Mouse (Mus musculus) layer of hippocampus, adult 18-20 months (tissue): ENCODE measurements around the gene Tmem253. TPM values are rescaled to one million over a fixed set of nuclear protein-coding genes. Genes with fewer than 3 reads are reported as not detected.
"Not testable (repeated sequence)": the region's sequence is repeated elsewhere in the genome, so short reads cannot be mapped to it uniquely, and the experiment has no call there.

ENCODE experiments used
- DNase-seq, 2 experiments: peaks; one replicate each; pipeline ENCODE4 v3.0.0; 2022; ENCODE audit warnings: low spot score in 2 of 2
- total RNA-seq, 2 experiments: library from RNA; stranded (reverse); gene quantifications; 2 replicates each; pipeline ENCODE4 v1.2.3; 2021

The Tmem253 gene
- total RNA-seq, 2 experiments from 2014 or later = 0.63 to 0.92 TPM

GRCm38 (mm10) chr14:52021138-52021529 lies 5.7 kb downstream of the Tmem253 start:
- DNase-seq = no peak

GRCm38 (mm10) chr14:52021568-52022212 lies 6.2 kb downstream of the Tmem253 start:
- DNase-seq = no peak

GRCm38 (mm10) chr14:52022244-52022708 lies 6.8 kb downstream of the Tmem253 start:
- DNase-seq = no peak

- DNase-seq = peak; percentile 56 to 89
These were observed 7.4 kb downstream of the Tmem253 start for GRCm38 (mm10) chr14:52022709-52023459.

- no peak for DNase-seq
These were observed 8.7 kb downstream of the Tmem253 start for GRCm38 (mm10) chr14:52024133-52024532.

- no peak for DNase-seq
These were observed 10.9 kb downstream of the Tmem253 start for GRCm38 (mm10) chr14:52026342-52026741.

GRCm38 (mm10) chr14:52035926-52036325 lies 20.5 kb downstream of the Tmem253 start:
- DNase-seq = no peak

GRCm38 (mm10) chr14:52039332-52039731 lies 23.9 kb downstream of the Tmem253 start:
- DNase-seq = no peak

- not testable (repeated sequence) for DNase-seq
These were observed 26.9 kb downstream of the Tmem253 start, which contains the start of gene Olfr221 for GRCm38 (mm10) chr14:52042359-52042758. Gene Olfr221 (minus strand): TSS chr14:52042459.

GRCm38 (mm10) chr14:52043446-52043845 lies 28.0 kb downstream of the Tmem253 start:
- no peak for DNase-seq

- peak in 1 of 2 experiments; percentile 36 for DNase-seq
These were observed 29.6 kb downstream of the Tmem253 start for GRCm38 (mm10) chr14:52044901-52045678.

- no peak for DNase-seq
These were observed 30.6 kb downstream of the Tmem253 start for GRCm38 (mm10) chr14:52045966-52046565.

- DNase-seq = not testable (repeated sequence)
These were observed 37.3 kb downstream of the Tmem253 start for GRCm38 (mm10) chr14:52052720-52053119.

- peak in 1 of 2 experiments; percentile 46 for DNase-seq
These were observed 44.5 kb downstream of the Tmem253 start for GRCm38 (mm10) chr14:52059982-52060381.

GRCm38 (mm10) chr14:52060800-52061199 lies 45.3 kb downstream of the Tmem253 start:
- peak in 1 of 2 experiments; percentile 30 for DNase-seq

- DNase-seq = no peak
These were observed 46.3 kb downstream of the Tmem253 start for GRCm38 (mm10) chr14:52061798-52062197.

- no peak for DNase-seq
These were observed 50.7 kb downstream of the Tmem253 start for GRCm38 (mm10) chr14:52066135-52066534.
